Mouse (Mus musculus): ENCODE data around the gene Prr14l. TPM values are rescaled to one million over a fixed set of nuclear protein-coding genes. Genes with fewer than 3 reads are reported as not detected.
A peak's percentile ranks its signal among the peaks of the same experiment; 100 is the strongest.

Prr14l gene
- 14.7 and 20.0 TPM in 2 replicates for polyA plus RNA-seq (2014; fragmentation: Nextera tagmentation; extraction: Ambion mirVana)

DNA sequence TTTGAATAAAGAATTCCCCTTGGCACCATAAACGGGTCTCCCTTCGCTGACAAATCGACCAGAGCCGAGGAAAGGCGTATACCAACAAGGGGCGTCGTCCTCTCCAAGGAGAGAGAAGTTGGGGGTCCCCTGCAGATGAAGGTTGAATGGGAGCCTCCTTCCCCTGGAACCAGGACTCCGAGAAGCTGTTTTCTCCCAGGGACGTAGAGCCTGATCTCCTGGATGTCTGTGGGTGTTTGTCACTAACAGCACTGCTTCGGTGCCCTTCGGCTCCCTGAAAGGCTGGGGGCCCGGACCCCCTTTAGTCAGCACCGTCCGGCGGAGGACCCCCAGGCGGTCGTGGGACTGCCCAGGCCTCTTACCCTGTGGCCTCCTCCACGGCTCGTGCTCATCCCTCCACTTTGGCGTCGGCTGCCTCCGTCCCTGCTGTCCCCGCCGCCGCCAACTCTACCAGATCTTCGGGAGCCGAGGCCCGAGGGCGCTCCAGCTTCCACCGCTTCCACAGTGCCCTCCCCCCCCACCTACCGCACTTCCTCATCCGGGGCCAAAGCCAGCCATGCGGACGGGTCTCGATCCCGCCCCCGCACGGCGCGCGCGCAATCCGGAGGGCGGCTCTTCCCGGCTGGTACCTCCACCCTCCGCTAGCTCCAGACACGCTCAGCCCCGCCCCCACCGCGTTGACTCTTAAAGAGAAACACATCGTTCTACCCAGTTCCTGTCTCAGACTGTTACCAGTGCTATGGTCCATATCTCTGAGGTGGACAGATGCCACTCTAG, at the start of gene Prr14l:
TSS of gene Prr14l (minus strand) at position 526 of the 777 bp plus-strand sequence.
- Histone ChIP-seq H3K9me3 (ENCODE audit: control insufficient read depth, low read length) (no peaks in the 10 kb centered on the region), H3K4me3 (ENCODE audit: low read depth, low read length) (peak within 1 kb of the TSS; percentile 67), H3K27ac (ENCODE audit: low read depth, low read length) (peak within 1 kb of the TSS; percentile 48), H3K4me1 (replicated peaks; ENCODE audit: control insufficient read depth, insufficient read depth, low read length) (peaks cover 2% of the 10 kb centered on the region; the same call in 1 of the 2 replicates), H3K9ac (ENCODE audit: low read depth, low read length) (peak within 1 kb of the TSS; percentile 89), H3K27me3 (ENCODE audit: control insufficient read depth, insufficient read depth, low read length) (no peaks in the 10 kb centered on the region), H3K4me2 (replicated peaks; ENCODE audit: low read depth, low read length) (peak within 1 kb of the TSS; percentile 68), H3K36me3 (ENCODE audit: control insufficient read depth, insufficient read depth, low read length) (no peaks in the 10 kb centered on the region)
- DNase-seq (ENCODE audit: low spot score), result peak; percentile 100
- WGBS, result under 1% methylated on average over 51 of the region's 51 CpGs
- peak; percentile 96 for ATAC-seq (ENCODE audit: low FRiP score)

DNA sequence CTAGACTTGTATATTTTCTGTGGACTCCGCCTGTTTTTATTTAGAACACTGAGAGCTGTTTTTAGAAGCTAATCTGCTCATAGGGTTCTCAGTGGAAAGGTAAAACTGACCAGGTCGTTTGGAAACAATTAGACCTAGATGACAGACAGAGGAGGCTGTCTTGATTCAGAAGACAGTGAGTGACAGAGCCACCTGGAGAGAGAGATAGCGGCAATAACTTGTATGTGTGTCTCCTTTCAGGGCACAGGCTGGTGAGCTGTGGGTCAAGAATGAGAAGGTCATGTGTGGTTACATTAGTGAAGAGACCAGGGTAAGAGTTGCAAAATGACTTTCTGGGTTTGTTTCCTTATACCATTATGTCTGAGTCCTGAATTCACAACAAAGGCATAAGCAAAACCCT, 32.7 kb upstream of the Prr14l start:
- Histone ChIP-seq H3K4me2 (replicated peaks; ENCODE audit: low read depth, low read length) (no peak overlapping the region), H3K27ac (ENCODE audit: low read depth, low read length) (no peak overlapping the region), H3K9me3 (ENCODE audit: control insufficient read depth, low read length) (no peaks in the 10 kb centered on the region), H3K9ac (ENCODE audit: low read depth, low read length) (no peak overlapping the region), H3K4me3 (ENCODE audit: low read depth, low read length) (no peak overlapping the region), H3K27me3 (ENCODE audit: control insufficient read depth, insufficient read depth, low read length) (no peaks in the 10 kb centered on the region), H3K36me3 (ENCODE audit: control insufficient read depth, insufficient read depth, low read length) (peaks cover 8% of the 10 kb centered on the region; the same call in 1 of the 2 replicates), H3K4me1 (replicated peaks; ENCODE audit: control insufficient read depth, insufficient read depth, low read length) (no peaks in the 10 kb centered on the region)
- 77% methylated on average over 3 of the region's 3 CpGs for WGBS
- ATAC-seq (ENCODE audit: low FRiP score) (no peak), DNase-seq (ENCODE audit: low spot score) (no peak)

DNA sequence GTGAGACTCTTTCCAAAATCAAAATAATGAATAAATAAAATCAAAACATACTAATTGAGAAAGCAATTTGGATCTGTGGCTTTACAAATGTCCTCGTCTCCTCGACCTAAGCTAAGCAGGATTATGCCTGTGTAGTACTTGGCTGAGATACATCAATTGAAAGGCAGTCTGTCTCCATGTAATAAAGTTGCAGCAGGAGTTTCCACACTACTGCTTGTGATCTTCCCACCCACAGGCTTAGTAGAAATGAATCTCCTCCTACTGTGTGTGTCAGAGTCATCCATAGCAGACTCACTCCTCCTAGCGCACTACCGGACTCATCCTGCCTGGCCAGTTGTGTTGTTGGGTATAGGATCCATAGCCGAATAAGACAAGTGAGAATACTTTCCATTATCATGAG, 18.3 kb upstream of the Prr14l start:
- no peaks in the 10 kb centered on the region for H3K27me3 ChIP-seq (ENCODE audit: control insufficient read depth, insufficient read depth, low read length)
- 93% methylated on average over 5 of the region's 5 CpGs for WGBS
- no peaks in the 10 kb centered on the region for H3K9me3 ChIP-seq (ENCODE audit: control insufficient read depth, low read length)
- H3K36me3 ChIP-seq (ENCODE audit: control insufficient read depth, insufficient read depth, low read length), result no peaks in the 10 kb centered on the region
- no peak overlapping the region for H3K4me3 ChIP-seq (ENCODE audit: low read depth, low read length)
- H3K27ac ChIP-seq (ENCODE audit: low read depth, low read length), result no peak overlapping the region
- no peak for ATAC-seq (ENCODE audit: low FRiP score)
- H3K4me2 ChIP-seq (replicated peaks; ENCODE audit: low read depth, low read length), result no peak overlapping the region
- no peak for DNase-seq (ENCODE audit: low spot score)
- H3K9ac ChIP-seq (ENCODE audit: low read depth, low read length), result no peak overlapping the region
- no peaks in the 10 kb centered on the region for H3K4me1 ChIP-seq (replicated peaks; ENCODE audit: control insufficient read depth, insufficient read depth, low read length)

DNA sequence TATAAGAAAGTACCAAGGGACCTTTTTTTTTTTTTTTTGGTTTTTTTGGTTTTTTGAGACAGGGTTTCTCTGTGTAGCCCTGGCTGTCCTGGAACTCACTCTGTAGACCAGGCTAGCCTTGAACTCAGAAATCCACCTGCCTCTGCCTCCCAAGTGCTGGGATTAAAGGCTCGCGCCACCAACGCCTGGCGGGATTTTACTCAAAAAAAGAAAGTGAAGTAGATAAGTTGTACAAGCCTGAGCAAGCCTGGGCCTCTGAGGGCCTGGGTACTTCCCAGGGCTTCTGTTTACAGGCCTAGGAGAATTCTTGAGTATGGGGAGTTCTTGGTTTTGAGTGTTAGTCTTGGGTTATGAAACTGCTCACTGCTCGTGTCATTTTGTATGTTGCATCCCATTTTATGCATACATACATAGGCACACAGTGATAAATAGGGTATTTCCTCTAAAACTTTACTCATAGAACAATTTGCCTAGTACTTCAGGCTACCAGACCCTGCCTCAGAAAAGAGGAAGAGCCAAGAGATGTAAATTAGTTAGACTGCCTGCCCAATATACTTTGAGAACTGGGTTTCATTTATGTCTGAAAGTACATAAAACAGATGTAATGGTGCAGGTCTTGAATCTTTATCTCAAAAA, 15.5 kb upstream of the Prr14l start:
- Histone ChIP-seq H3K4me1 (replicated peaks; ENCODE audit: control insufficient read depth, insufficient read depth, low read length) (no peaks in the 10 kb centered on the region), H3K9me3 (ENCODE audit: control insufficient read depth, low read length) (no peaks in the 10 kb centered on the region), H3K9ac (ENCODE audit: low read depth, low read length) (no peak overlapping the region), H3K4me2 (replicated peaks; ENCODE audit: low read depth, low read length) (no peak overlapping the region), H3K4me3 (ENCODE audit: low read depth, low read length) (no peak overlapping the region), H3K27ac (ENCODE audit: low read depth, low read length) (no peak overlapping the region), H3K27me3 (ENCODE audit: control insufficient read depth, insufficient read depth, low read length) (no peaks in the 10 kb centered on the region), H3K36me3 (ENCODE audit: control insufficient read depth, insufficient read depth, low read length) (no peaks in the 10 kb centered on the region)
- ATAC-seq (ENCODE audit: low FRiP score) (no peak), DNase-seq (ENCODE audit: low spot score) (no peak)
- WGBS, result over 99% methylated on average over 5 of the region's 5 CpGs

DNA sequence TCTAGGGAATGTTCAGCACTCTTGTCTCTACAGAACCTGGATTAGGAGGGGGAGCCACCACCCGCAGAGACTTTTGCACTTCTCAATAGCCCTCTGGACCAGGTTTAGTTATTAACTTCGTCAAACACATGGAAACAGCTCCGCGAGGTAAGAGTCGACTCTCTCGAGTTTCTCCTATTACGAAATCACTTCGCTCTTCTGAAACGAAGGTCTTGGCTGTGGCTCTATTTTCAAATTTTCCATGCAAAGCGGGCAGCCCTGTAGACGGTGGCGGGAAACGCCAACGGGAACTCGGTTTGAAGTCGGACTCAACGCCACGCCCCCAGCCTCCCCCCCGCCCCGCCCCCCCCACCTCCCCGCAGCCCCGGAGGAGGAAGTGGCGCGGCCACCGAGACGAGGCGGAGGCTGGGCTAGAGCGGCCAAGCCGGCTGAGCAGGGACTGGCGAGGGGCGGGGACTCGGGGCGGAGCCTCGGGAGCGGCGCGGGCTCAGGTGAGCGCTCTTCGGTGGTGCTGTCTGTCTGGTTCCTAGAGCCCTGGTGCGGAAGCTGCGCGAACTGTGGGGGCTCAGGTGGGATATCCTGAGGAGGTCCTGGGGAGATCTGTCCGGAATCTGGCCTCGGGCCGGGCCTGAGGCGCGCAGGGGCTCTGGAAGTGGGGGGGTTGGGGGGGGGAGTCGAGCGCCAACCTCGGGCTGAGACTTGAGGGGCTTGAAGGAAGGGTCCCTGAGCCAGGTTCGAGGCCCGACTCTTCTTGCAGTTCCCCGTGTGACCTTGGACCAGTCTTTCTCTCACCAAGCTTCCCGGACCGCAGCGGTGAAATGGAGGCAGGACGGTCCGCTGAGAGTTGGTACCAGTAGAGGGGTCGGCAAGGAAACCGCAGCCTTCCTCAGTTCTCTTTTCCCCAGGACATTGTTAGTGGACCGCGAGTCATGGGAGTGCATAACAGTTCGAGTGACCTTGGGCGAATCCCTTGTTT, 9.5 kb upstream of the Prr14l start, which contains the start of gene Depdc5:
TSS of gene Depdc5 (plus strand) at position 449 of the 976 bp plus-strand sequence.
- Histone ChIP-seq H3K27me3 (ENCODE audit: control insufficient read depth, insufficient read depth, low read length) (no peaks in the 10 kb centered on the region), H3K4me1 (replicated peaks; ENCODE audit: control insufficient read depth, insufficient read depth, low read length) (no peaks in the 10 kb centered on the region; the same call in 1 of the 2 replicates), H3K9ac (ENCODE audit: low read depth, low read length) (peak within 1 kb of the TSS; percentile 73), H3K27ac (ENCODE audit: low read depth, low read length) (peak within 1 kb of the TSS; percentile 55; the same call in 1 of the 2 replicates), H3K4me2 (replicated peaks; ENCODE audit: low read depth, low read length) (peak within 1 kb of the TSS; percentile 56), H3K4me3 (ENCODE audit: low read depth, low read length) (peak within 1 kb of the TSS; percentile 72), H3K36me3 (ENCODE audit: control insufficient read depth, insufficient read depth, low read length) (no peaks in the 10 kb centered on the region), H3K9me3 (ENCODE audit: control insufficient read depth, low read length) (no peaks in the 10 kb centered on the region)
- ATAC-seq (ENCODE audit: low FRiP score) (peak; percentile 97), DNase-seq (ENCODE audit: low spot score) (peak; percentile 91)
- under 1% methylated on average over 46 of the region's 64 CpGs for WGBS

DNA sequence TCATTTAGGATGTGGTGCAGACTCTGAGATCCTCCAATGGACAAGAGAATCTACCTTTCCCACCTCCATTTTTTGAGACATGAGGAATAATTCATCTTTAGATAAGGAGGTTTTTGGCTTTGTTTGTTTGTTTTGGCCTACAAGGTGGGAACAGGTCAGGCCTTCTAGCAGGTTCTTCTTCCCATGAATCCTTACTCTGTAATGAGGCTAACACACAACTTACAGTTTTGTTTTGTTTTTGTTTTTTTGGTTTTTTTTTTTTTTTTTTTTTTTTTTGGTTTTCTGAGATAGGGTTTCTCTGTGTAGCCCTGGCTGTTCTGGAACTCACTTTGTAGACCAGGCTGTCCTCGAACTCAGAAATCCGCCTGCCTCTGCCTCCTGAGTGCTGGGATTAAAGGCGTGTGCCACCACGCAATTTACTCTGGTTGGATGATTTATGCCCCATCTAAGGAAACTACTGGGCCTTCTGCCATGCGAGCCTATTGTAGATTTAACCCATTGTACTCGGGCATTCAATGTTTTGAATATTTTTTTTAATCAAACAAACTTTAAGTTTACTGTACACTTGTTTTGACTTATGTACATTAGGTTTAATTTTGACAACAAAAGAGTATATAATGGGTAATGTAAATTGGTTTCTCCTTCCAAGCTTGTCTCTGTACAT, 8.5 kb upstream of the Prr14l start:
- Histone ChIP-seq H3K4me2 (replicated peaks; ENCODE audit: low read depth, low read length) (no peak overlapping the region), H3K9ac (ENCODE audit: low read depth, low read length) (no peak overlapping the region), H3K27me3 (ENCODE audit: control insufficient read depth, insufficient read depth, low read length) (no peaks in the 10 kb centered on the region), H3K27ac (ENCODE audit: low read depth, low read length) (no peak overlapping the region), H3K9me3 (ENCODE audit: control insufficient read depth, low read length) (no peaks in the 10 kb centered on the region), H3K36me3 (ENCODE audit: control insufficient read depth, insufficient read depth, low read length) (no peaks in the 10 kb centered on the region), H3K4me3 (ENCODE audit: low read depth, low read length) (no peak overlapping the region), H3K4me1 (replicated peaks; ENCODE audit: control insufficient read depth, insufficient read depth, low read length) (no peaks in the 10 kb centered on the region; the same call in 1 of the 2 replicates)
- ATAC-seq (ENCODE audit: low FRiP score) (no peak), DNase-seq (ENCODE audit: low spot score) (no peak)
- WGBS, result 87% methylated on average over 6 of the region's 6 CpGs

DNA sequence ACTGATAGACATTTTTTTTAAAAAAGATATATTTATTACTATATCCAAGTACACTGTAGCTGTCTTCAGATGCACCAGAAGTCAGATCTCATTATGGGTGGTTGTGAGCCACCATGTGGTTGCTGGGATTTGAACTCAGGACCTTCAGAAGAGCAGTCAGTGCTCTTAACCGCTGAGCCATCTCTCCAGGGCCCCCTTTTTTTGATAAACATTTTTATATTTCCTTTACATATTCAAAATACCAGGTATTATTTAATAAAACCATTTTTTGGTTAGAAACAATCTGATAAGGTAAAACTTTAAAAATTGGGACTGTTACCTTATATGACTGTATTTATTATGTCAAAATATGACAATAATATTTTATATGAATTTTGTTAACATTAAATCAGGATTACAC, 7.0 kb upstream of the Prr14l start:
- H3K27me3 ChIP-seq (ENCODE audit: control insufficient read depth, insufficient read depth, low read length), result no peaks in the 10 kb centered on the region
- no peak overlapping the region for H3K9ac ChIP-seq (ENCODE audit: low read depth, low read length)
- no peak for DNase-seq (ENCODE audit: low spot score)
- no peak overlapping the region for H3K4me3 ChIP-seq (ENCODE audit: low read depth, low read length)
- no peak overlapping the region for H3K27ac ChIP-seq (ENCODE audit: low read depth, low read length)
- no peak overlapping the region for H3K4me2 ChIP-seq (replicated peaks; ENCODE audit: low read depth, low read length)
- no peaks in the 10 kb centered on the region for H3K9me3 ChIP-seq (ENCODE audit: control insufficient read depth, low read length)
- no peaks in the 10 kb centered on the region for H3K36me3 ChIP-seq (ENCODE audit: control insufficient read depth, insufficient read depth, low read length)
- H3K4me1 ChIP-seq (replicated peaks; ENCODE audit: control insufficient read depth, insufficient read depth, low read length), result no peaks in the 10 kb centered on the region; the same call in 1 of the 2 replicates
- ATAC-seq (ENCODE audit: low FRiP score), result no peak
- WGBS, result 91% methylated on average over 1 of the region's 1 CpGs

DNA sequence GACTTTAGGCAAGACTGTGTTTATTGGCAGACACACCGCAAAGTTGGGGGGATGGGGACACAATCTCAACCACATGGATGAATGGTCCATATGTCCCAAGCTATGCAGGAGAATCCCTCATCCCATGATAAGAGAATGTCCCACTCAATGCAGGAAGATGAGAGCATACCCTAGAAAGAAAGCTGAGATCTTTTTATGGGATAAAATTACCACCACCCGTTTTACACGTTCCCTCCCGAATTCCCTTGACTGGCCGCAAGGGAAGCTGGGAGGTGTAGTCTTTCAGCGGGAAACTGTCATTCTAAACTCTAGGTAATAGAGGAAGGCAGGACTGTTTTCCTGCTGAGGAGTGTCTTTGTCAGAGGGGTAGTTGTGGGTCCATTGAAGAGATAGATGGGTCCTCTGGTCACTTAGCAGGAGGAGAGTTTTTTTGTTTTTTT, 3.7 kb upstream of the Prr14l start:
- Histone ChIP-seq H3K4me3 (ENCODE audit: low read depth, low read length) (peak overlapping the region; percentile 34), H3K4me1 (replicated peaks; ENCODE audit: control insufficient read depth, insufficient read depth, low read length) (0 out of 2 replicates have a peak, but pooled peaks cover 2% of the 10 kb centered on the region), H3K9ac (ENCODE audit: low read depth, low read length) (peak overlapping the region; percentile 40), H3K27ac (ENCODE audit: low read depth, low read length) (no peak overlapping the region), H3K9me3 (ENCODE audit: control insufficient read depth, low read length) (no peaks in the 10 kb centered on the region), H3K36me3 (ENCODE audit: control insufficient read depth, insufficient read depth, low read length) (no peaks in the 10 kb centered on the region), H3K27me3 (ENCODE audit: control insufficient read depth, insufficient read depth, low read length) (no peaks in the 10 kb centered on the region), H3K4me2 (replicated peaks; ENCODE audit: low read depth, low read length) (peak overlapping the region; percentile 49)
- DNase-seq (ENCODE audit: low spot score) (peak; percentile 67), ATAC-seq (ENCODE audit: low FRiP score) (no peak)
- 4% methylated on average over 6 of the region's 6 CpGs for WGBS

Data from hindbrain, embryonic 11.5 days (tissue).